In genomic region chr5:100628807-100629206, GRCm38 (mm10) we compare ENCODE assay signal across 27 mouse cellular contexts. TPM values are rescaled to one million over a fixed set of nuclear protein-coding genes. Genes with fewer than 3 reads are reported as not detected.
"Had no signal": no experiment of that assay in that cellular context is flagged by ENCODE, and none has a peak within 500 bp of the region (broad histone marks: within the 10 kb centered on the region; RNA-seq: fewer than 3 reads in every experiment).

No protein-coding gene starts in this region.

- DNase-seq: forebrain, postnatal 0 days; gastrocnemius, postnatal 14 days; heart, adult 18-20 months; heart, postnatal 10 days; heart, postnatal 4 days; kidney, adult 18-20 months; kidney, adult 8-10 months; kidney, postnatal 10 days; kidney, postnatal 25 days; kidney, postnatal 4 days had no signal

- H3K4me1 ChIP-seq: heart, embryonic 12.5 days; hindbrain, embryonic 12.5 days; limb, embryonic 10.5 days; limb, embryonic 12.5 days had no signal

- H3K4me2 ChIP-seq: heart, embryonic 12.5 days; hindbrain, embryonic 12.5 days; hindbrain, embryonic 14.5 days; intestine, embryonic 15.5 days; limb, embryonic 12.5 days had no signal

- H3K9me3 ChIP-seq: heart, embryonic 10.5 days; heart, embryonic 12.5 days; hindbrain, embryonic 10.5 days; hindbrain, embryonic 12.5 days; intestine, embryonic 15.5 days; limb, embryonic 10.5 days; limb, embryonic 12.5 days had no signal

- H3K9ac ChIP-seq: forebrain, postnatal 0 days; heart, embryonic 12.5 days; hindbrain, embryonic 12.5 days; hindbrain, embryonic 14.5 days; intestine, embryonic 15.5 days; limb, embryonic 12.5 days had no signal

- H3K27ac ChIP-seq: heart, embryonic 10.5 days; hindbrain, embryonic 10.5 days; hindbrain, embryonic 12.5 days; hindbrain, embryonic 14.5 days; intestine, embryonic 15.5 days; layer of hippocampus, adult 2 months; left cerebral cortex, adult 2 months; limb, embryonic 10.5 days; limb, embryonic 12.5 days had no signal

- H3K27me3 ChIP-seq: heart, embryonic 12.5 days; hindbrain, embryonic 12.5 days; intestine, embryonic 15.5 days; limb, embryonic 12.5 days had no signal

- H3K4me3 ChIP-seq: heart, embryonic 10.5 days; heart, embryonic 12.5 days; hindbrain, embryonic 10.5 days; hindbrain, embryonic 12.5 days; intestine, embryonic 15.5 days; layer of hippocampus, adult 2 months; left cerebral cortex, adult 2 months; limb, embryonic 10.5 days; limb, embryonic 12.5 days had no signal

- ATAC-seq: forebrain, postnatal 0 days; hindbrain, embryonic 16.5 days; inflammation-experienced regulatory T-cells, adult 6 months; intestine, embryonic 15.5 days; intestine, postnatal 0 days had no signal

- H3K36me3 ChIP-seq: heart, embryonic 10.5 days; heart, embryonic 12.5 days; hindbrain, embryonic 10.5 days; hindbrain, embryonic 12.5 days; intestine, embryonic 15.5 days; limb, embryonic 10.5 days; limb, embryonic 12.5 days had no signal

RNA-seq across cellular contexts. Expression of gene Plac8, which starts 56.8 kb away (rescaled TPM):
- total RNA-seq: layer of hippocampus, adult 2 months; layer of hippocampus, postnatal 10 days; layer of hippocampus, postnatal 25 days; left cerebral cortex, adult 2 months; left cerebral cortex, postnatal 14 days; left cerebral cortex, postnatal 36 days had no signal
